Mouse (Mus musculus) liver, embryonic 14.5 days (tissue): ENCODE data around the gene Platr17. TPM values are rescaled to one million over a fixed set of nuclear protein-coding genes. Genes with fewer than 3 reads are reported as not detected.

Experiments used
- ATAC-seq: fragments of 200-750 bp; cut with Nextera tagmentation; 2 replicates; pipeline ENCODE4 v1.8.0; 2017; ENCODE audit warnings: moderate number of reproducible peaks, mild to moderate bottlenecking, moderate library complexity; ENCODE audit not compliant: insufficient read depth
- DNase-seq, 3 experiments: peaks; one replicate each; pipeline ENCODE4 v3.0.0-alpha.2; 2012 to 2013; ENCODE audit warnings: low read depth in 3 of 3, low spot score in 3 of 3
- H3K27ac ChIP-seq: fragments of 300-500 bp; sonication (generic); 2 replicates; pipeline ENCODE4 v1.5.1; 2014; ENCODE audit warnings: moderate library complexity, mild to moderate bottlenecking, control low read depth, inconsistent platforms
- H3K27me3 ChIP-seq: fragments of 300-500 bp; sonication (generic); 2 replicates; pipeline ENCODE4 v1.6.1; 2014; ENCODE audit warnings: mild to moderate bottlenecking, low read length, moderate library complexity; ENCODE audit not compliant: control insufficient read depth, insufficient read depth
- H3K36me3 ChIP-seq: fragments of 300-500 bp; sonication (generic); replicated peaks from 2 replicates; pipeline ENCODE4 v1.6.1; 2014; ENCODE audit warnings: low read depth; ENCODE audit not compliant: control insufficient read depth, insufficient read depth
- H3K4me1 ChIP-seq, 2 experiments: fragments of 200-500 bp in 1 of 2; fragments of 300-500 bp in 1 of 2; sonication (generic) in 1 of 2; replicated peaks; 2 replicates each; pipeline ENCODE4 v1.6.1; 2012 to 2014; ENCODE audit warnings: antibody characterized with exemption in 1 of 2, inconsistent platforms in 1 of 2, low read length in 1 of 2; ENCODE audit not compliant: control insufficient read depth in 2 of 2, insufficient read depth in 2 of 2
- H3K4me2 ChIP-seq: fragments of 300-500 bp; sonication (generic); 2 replicates; pipeline ENCODE4 v1.6.1; 2014; ENCODE audit warnings: low read depth, mild to moderate bottlenecking, control low read depth, moderate library complexity
- H3K4me3 ChIP-seq, 2 experiments: fragments of 200-500 bp in 1 of 2; fragments of 300-500 bp in 1 of 2; sonication (generic) in 1 of 2; 2 replicates each; pipeline ENCODE4 v1.5.1; 2012 to 2014; ENCODE audit warnings: low read depth in 2 of 2, low read length in 2 of 2, mild to moderate bottlenecking in 2 of 2, control low read depth in 1 of 2, inconsistent platforms in 1 of 2, moderate library complexity in 1 of 2; ENCODE audit not compliant: insufficient read depth in 1 of 2
- H3K9ac ChIP-seq: fragments of 300-500 bp; sonication (generic); replicated peaks from 2 replicates; pipeline ENCODE4 v1.6.1; 2014; ENCODE audit warnings: mild to moderate bottlenecking, control low read depth, moderate library complexity
- H3K9me3 ChIP-seq: fragments of 300-500 bp; sonication (generic); 2 replicates; pipeline ENCODE4 v1.6.1; 2016; ENCODE audit warnings: low read length, mixed read lengths; ENCODE audit not compliant: control insufficient read depth
- CTCF ChIP-seq: IDR thresholded peaks from 2 replicates; pipeline ENCODE4 v1.5.1; 2016; ENCODE audit warnings: antibody characterized with exemption, low read depth, control low read depth
- EP300 ChIP-seq: IDR thresholded peaks from 2 replicates; pipeline ENCODE4 v1.6.1; 2016; ENCODE audit warnings: antibody characterized with exemption, low read depth
- WGBS: fragments of 180-500 bp; shearing (Covaris S2); extraction: QIAGEN DNeasy Blood & Tissue Kit; methylation state at CpG from one replicate; pipeline ENCODE4 v1.1.7; 2014; ENCODE audit not compliant: insufficient replicate concordance; 5-methylcytosine and 5-hydroxymethylcytosine counted together
- polyA plus RNA-seq, 2 experiments: library from polyadenylated mRNA; depleted of rRNA in 1 of 2; stranded (reverse) in 1 of 2; unstranded in 1 of 2; fragments of >200 nt; fragmentation: Nextera tagmentation in 1 of 2; extraction: Ambion mirVana in 1 of 2; gene quantifications; 2 replicates each; pipeline versions ENCODE4 v1.2.1 to v1.2.3; 2012 to 2014

Platr17 gene
- polyA plus RNA-seq, 2 experiments, result 0.20 to 0.36 TPM

- Histone ChIP-seq H3K9me3 (no peaks in the 10 kb centered on the region), H3K36me3 (no peaks in the 10 kb centered on the region; the same call in none of the 2 replicates), H3K27ac (no peak overlapping the region), H3K4me2 (peak overlapping the region; percentile 77), H3K4me3 (peak overlapping the region; percentile 97 to 99), H3K9ac (peak overlapping the region; percentile 91), H3K27me3 (no peaks in the 10 kb centered on the region), H3K4me1 (peaks cover 5 to 12% of the 10 kb centered on the region in 2 experiments; a peak in 3 of 4 replicates)
- 33% methylated on average over 19 of the region's 19 CpGs for WGBS
- TF ChIP-seq EP300 (no peak), CTCF (no peak)
- DNase-seq (no peak), ATAC-seq (no peak)
Measured at GRCm38 (mm10) chr17:33941381-33941780, 36.4 kb downstream of the Platr17 start.

- Histone ChIP-seq H3K27me3 (no peaks in the 10 kb centered on the region), H3K9me3 (no peaks in the 10 kb centered on the region), H3K9ac (no peak overlapping the region), H3K27ac (no peak overlapping the region), H3K4me3 (no peak overlapping the region), H3K4me1 (peaks cover 5 to 12% of the 10 kb centered on the region in 2 experiments; a peak in 3 of 4 replicates), H3K4me2 (no peak overlapping the region), H3K36me3 (no peaks in the 10 kb centered on the region; the same call in none of the 2 replicates)
- 81% methylated on average over 15 of the region's 15 CpGs for whole genome bisulfite sequencing
- no peak for DNase-seq
- TF ChIP-seq EP300 (no peak), CTCF (no peak)
- no peak for ATAC-seq
Measured at GRCm38 (mm10) chr17:33943454-33943853, 38.5 kb downstream of the Platr17 start.

GRCm38 (mm10) chr17:33947430-33948089, 42.6 kb downstream of the Platr17 start:
- no peak overlapping the region for H3K27ac ChIP-seq
- H3K4me2 ChIP-seq, result no peak overlapping the region
- no peaks in the 10 kb centered on the region for H3K27me3 ChIP-seq
- ATAC-seq, result no peak
- no peak overlapping the region for H3K4me3 ChIP-seq
- H3K36me3 ChIP-seq, result peaks cover 9% of the 10 kb centered on the region
- DNase-seq, result no peak
- no peak for TF ChIP-seq EP300
- TF ChIP-seq CTCF, result no peak
- H3K9me3 ChIP-seq, result no peaks in the 10 kb centered on the region
- no peak overlapping the region for H3K9ac ChIP-seq
- 50% methylated on average over 10 of the region's 10 CpGs for WGBS
- peaks cover 4 to 7% of the 10 kb centered on the region in 2 experiments for H3K4me1 ChIP-seq

- WGBS, result 76% methylated on average over 22 of the region's 22 CpGs
- Histone ChIP-seq H3K36me3 (peaks cover 16% of the 10 kb centered on the region), H3K9me3 (no peaks in the 10 kb centered on the region), H3K9ac (no peak overlapping the region), H3K4me1 (peaks cover 7 to 14% of the 10 kb centered on the region in 2 experiments), H3K27ac (no peak overlapping the region), H3K27me3 (no peaks in the 10 kb centered on the region), H3K4me3 (no peak overlapping the region), H3K4me2 (no peak overlapping the region)
- DNase-seq, result no peak
- TF ChIP-seq EP300 (no peak), CTCF (no peak)
- no peak for ATAC-seq
Measured at GRCm38 (mm10) chr17:33948090-33948904, 43.4 kb downstream of the Platr17 start.

- H3K36me3 ChIP-seq, result peaks cover 23% of the 10 kb centered on the region
- TF ChIP-seq EP300, result no peak
- no peak for TF ChIP-seq CTCF
- no peak overlapping the region for H3K9ac ChIP-seq
- no peak overlapping the region for H3K4me2 ChIP-seq
- no peak overlapping the region for H3K27ac ChIP-seq
- no peak for ATAC-seq
- no peak overlapping the region for H3K4me3 ChIP-seq
- no peaks in the 10 kb centered on the region for H3K27me3 ChIP-seq
- no peak for DNase-seq
- WGBS, result 77% methylated on average over 19 of the region's 19 CpGs
- peaks cover 9 to 17% of the 10 kb centered on the region in 2 experiments for H3K4me1 ChIP-seq
- no peaks in the 10 kb centered on the region for H3K9me3 ChIP-seq
Measured at GRCm38 (mm10) chr17:33948905-33949537, 44.1 kb downstream of the Platr17 start.
